Mouse (Mus musculus): Measurements from ENCODE around the gene Copg1.

- no peak for TF ChIP-seq CTCF (IDR thresholded peaks at IDR 0.05; ENCODE audit: extremely low read depth, insufficient read depth, insufficient read length, insufficient replicate concordance)
- no peak for TF ChIP-seq POLR2A (IDR thresholded peaks at IDR 0.05; ENCODE audit: low read depth, low read length)
Measured at GRCm38 (mm10) chr6:87876068-87876643, 11.5 kb upstream of the Copg1 start.
